Mouse (Mus musculus) bone marrow macrophage, adult 2 months (primary cell): ENCODE measurements around the gene Arfgap3. TPM values are rescaled to one million over a fixed set of nuclear protein-coding genes. Genes with fewer than 3 reads are reported as not detected.

ENCODE experiments used
- H3K27ac ChIP-seq: 2 replicates; pipeline ENCODE4 v1.5.1; 2012; ENCODE audit warnings: low read depth, low read length; ENCODE audit not compliant: insufficient read depth
- H3K4me1 ChIP-seq: 2 replicates; pipeline ENCODE4 v1.6.1; 2012; ENCODE audit warnings: low read length; ENCODE audit not compliant: control insufficient read depth, insufficient read depth
- H3K4me3 ChIP-seq: 2 replicates; pipeline ENCODE4 v1.5.1; 2012; ENCODE audit warnings: mild to moderate bottlenecking, low read length, moderate library complexity; ENCODE audit not compliant: insufficient read depth
- CTCF ChIP-seq: IDR thresholded peaks from 2 replicates; pipeline ENCODE4 v1.5.1; 2012; ENCODE audit warnings: low read depth, mild to moderate bottlenecking, low read length, moderate library complexity
- POLR2A ChIP-seq: IDR thresholded peaks from 2 replicates; pipeline ENCODE4 v1.6.1; 2012; ENCODE audit warnings: mild to moderate bottlenecking, low read depth, low read length, borderline replicate concordance
- polyA plus RNA-seq: library from polyadenylated mRNA; stranded (reverse); fragments of >200 nt; gene quantifications from 2 replicates; pipeline ENCODE4 v1.2.4, GENCODE M21; 2012; ENCODE audit not compliant: missing spikeins, insufficient read depth, insufficient read length

Arfgap3 gene
- polyA plus RNA-seq, 1 experiment = 27.8 TPM

- H3K4me3 ChIP-seq = no peak overlapping the region
- no peak for TF ChIP-seq POLR2A
- no peak for TF ChIP-seq CTCF
- peaks cover 42% of the 10 kb centered on the region for H3K4me1 ChIP-seq
Measured at GRCm38 (mm10) chr15:83296771-83297311, 53.2 kb downstream of the Arfgap3 start.

DNA sequence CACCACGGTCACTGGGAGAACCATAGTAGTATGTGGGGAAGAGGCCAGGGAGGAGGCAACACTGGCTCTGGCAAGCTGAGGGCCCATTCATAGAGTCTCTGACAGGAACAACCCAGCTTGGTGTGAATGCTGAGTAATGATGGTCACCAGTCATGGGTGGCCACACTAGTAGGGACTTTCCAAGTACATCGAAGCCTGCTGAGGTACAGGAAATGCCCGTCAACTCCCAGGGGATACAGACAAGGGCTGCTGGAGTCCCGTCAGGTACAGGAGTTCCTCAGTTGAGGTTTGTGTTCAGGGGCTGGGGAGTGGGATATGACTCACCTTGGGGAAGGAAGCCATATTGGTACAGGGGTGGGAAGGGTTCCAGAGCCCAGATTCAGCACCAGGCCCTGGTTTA is 54.0 kb downstream of the Arfgap3 start:
- H3K27ac ChIP-seq = no peak overlapping the region
- TF ChIP-seq POLR2A (no peak), CTCF (no peak)
- H3K4me1 ChIP-seq = peaks cover 42% of the 10 kb centered on the region
- H3K4me3 ChIP-seq = no peak overlapping the region

More at GRCm38 (mm10) chr15:83296771-83297311, 53.2 kb downstream of the Arfgap3 start:
- H3K27ac ChIP-seq = no peak overlapping the region

DNA sequence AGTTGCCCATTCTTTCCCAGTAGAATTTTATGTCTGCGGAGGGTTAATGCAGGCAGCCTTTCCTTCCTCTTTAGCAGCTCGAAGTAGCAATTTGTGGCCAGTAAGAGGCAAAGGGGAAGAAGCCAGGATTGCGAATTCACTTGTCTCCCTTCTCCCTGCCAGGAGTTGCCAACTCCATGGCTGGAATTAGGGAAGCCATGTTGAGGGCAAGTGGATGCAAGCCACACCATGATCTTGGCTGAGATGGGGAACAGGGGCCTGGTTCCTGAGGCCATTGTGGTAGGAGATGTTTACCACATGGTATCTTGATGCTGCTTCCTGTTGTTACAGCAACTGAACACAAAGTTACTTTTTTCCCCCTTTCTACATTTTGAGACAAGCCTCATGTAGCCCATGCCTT is 55.1 kb downstream of the Arfgap3 start:
- TF ChIP-seq CTCF = no peak
- no peak for TF ChIP-seq POLR2A
- Histone ChIP-seq H3K27ac (peak overlapping the region; percentile 69), H3K4me3 (no peak overlapping the region), H3K4me1 (peaks cover 42% of the 10 kb centered on the region)

DNA sequence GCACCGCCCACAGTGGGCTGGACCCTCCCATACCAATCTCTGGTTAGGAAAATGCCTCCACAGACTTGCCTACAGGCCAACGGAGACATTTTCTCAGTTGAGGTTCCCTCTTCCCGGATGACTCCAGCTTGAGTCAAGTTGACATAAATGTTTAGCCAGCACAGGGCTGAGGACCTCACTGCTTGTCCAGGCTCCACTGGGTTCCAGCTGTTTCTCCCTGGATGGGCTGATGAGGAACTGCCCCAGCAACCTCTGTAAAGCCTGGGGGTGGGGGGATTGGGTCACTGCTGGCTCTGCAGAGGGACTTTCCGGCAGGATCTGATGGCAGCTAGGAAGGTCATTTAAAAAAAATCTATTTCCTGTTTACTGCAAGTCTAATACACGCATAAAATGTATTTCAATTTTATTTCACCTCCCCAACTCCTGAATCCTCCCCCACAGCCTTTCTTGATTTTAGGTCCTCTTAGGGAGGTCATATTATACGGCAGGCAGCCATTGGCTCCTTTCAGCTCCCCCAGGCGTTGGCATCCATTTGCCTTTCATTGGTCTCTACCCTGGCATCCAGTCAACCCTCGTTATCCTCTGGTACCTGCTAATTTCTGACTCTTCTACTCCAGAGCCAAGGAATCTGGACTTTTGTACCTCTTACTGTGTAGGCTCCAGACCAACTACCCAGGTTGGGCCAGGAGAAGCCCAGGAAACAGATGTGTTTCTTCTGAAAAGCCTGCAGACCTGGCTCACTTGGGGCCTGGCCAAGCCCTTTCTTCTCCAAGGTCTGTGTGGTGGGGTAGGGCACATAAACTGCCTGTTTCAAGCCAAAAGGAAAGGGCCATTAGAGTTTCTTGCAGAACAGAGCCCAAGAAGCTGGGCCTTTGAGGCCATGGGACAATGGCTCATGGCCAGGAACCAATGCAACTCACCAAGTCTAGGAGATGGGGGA is 56.1 kb downstream of the Arfgap3 start:
- H3K27ac ChIP-seq = peak overlapping the region; percentile 69
- H3K4me1 ChIP-seq = peaks cover 42% of the 10 kb centered on the region
- TF ChIP-seq POLR2A (no peak), CTCF (no peak)
- H3K4me3 ChIP-seq = no peak overlapping the region

DNA sequence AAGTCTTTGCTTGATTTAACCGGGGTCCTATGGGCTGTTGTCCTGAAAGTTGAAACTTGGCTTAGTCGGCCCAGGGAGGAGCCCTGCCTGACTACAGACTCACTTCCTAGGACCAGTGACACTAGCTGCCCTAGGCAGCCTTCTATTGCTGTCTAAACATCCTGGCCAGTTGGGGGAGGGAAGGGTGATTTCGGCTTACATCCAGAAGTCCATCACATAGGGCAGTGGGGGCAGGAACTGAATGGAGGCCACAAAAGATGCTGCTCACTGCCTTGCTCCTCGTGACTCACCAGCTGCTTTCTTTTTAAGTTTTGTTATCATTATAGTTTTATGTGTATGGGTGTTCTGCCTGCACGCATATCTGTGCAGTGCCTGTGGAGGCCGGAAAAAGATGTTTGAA is 56.9 kb downstream of the Arfgap3 start:
- Histone ChIP-seq H3K4me3 (no peak overlapping the region), H3K27ac (peak overlapping the region; percentile 69; the same call in 1 of the 2 replicates), H3K4me1 (peaks cover 42% of the 10 kb centered on the region)
- TF ChIP-seq POLR2A (no peak), CTCF (no peak)

DNA sequence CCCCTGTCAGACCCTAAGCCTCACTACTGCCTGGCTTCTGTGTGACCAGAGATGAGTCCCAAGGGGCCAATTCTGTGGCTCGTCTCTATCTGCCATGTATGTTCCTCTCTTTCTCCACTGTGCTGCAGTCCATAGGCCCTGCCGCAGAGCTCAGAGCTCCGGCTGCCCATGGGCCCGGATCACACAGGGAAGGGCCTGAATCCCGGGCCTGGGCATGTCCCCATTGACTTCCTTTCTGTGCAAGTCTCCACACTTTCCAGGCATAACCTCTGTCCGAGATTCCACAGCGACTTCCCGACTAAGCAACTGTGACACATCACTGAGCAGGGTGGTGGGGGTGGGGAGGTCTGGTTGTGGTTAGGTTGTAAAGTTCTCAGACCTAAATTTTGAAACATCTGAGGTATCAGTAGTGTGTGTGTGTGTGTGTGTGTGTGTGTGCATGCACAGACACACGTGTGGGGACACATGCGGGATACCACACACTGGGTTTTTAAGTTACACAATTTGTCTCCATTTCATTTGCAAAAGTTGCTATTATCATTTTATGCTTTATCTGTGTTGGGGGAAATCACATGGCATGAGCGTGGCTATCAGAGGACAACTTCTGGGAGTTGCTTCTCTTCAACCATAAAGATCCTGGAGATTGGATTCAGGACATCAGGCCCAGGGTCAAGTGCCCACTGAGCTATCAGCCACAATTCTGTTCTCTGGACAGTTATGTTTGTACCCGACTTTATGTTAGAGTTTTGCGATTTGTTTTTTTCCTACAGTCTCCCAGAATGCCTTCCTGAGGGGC is 57.6 kb downstream of the Arfgap3 start:
- no peak overlapping the region for H3K4me3 ChIP-seq
- H3K4me1 ChIP-seq = peaks cover 42% of the 10 kb centered on the region
- no peak overlapping the region for H3K27ac ChIP-seq
- TF ChIP-seq POLR2A (no peak), CTCF (no peak)

GRCm38 (mm10) chr15:83290899-83291298 is 59.1 kb downstream of the Arfgap3 start:
- Histone ChIP-seq H3K4me3 (no peak overlapping the region), H3K4me1 (peaks cover 37% of the 10 kb centered on the region), H3K27ac (no peak overlapping the region)
- TF ChIP-seq POLR2A = no peak
- TF ChIP-seq CTCF = no peak

- TF ChIP-seq POLR2A = no peak
- TF ChIP-seq CTCF = no peak
Measured at GRCm38 (mm10) chr15:83284828-83285227, 65.2 kb downstream of the Arfgap3 start.

GRCm38 (mm10) chr15:83282397-83282796 is 67.7 kb downstream of the Arfgap3 start:
- TF ChIP-seq CTCF = no peak
- no peak for TF ChIP-seq POLR2A
- H3K27ac ChIP-seq = no peak overlapping the region

More at GRCm38 (mm10) chr15:83284828-83285227, 65.2 kb downstream of the Arfgap3 start:
- Histone ChIP-seq H3K27ac (no peak overlapping the region), H3K4me3 (no peak overlapping the region), H3K4me1 (no peaks in the 10 kb centered on the region)

DNA sequence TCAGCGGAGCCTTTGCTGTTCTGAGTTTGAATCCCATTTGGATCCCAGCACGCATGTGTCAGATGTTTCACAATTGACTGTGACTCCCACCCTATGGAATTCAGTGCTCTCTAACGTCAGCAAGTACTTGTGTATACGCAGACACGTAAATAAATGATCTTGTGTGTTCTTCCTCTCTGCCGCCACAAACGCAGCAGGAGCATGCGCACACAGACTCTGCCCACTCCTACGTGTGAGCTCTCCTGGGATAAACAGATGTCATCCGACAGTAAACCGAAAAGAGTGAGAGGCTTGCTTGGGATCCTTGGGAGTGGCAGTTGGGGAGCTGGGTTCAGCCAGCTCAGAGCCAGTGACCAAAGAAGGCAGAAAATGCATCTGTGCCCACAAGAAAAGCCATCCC is 68.7 kb downstream of the Arfgap3 start:
- Histone ChIP-seq H3K4me3 (no peak overlapping the region), H3K4me1 (no peaks in the 10 kb centered on the region), H3K27ac (no peak overlapping the region)
- TF ChIP-seq CTCF = no peak
- TF ChIP-seq POLR2A = no peak

More at GRCm38 (mm10) chr15:83282397-83282796, 67.7 kb downstream of the Arfgap3 start:
- Histone ChIP-seq H3K4me3 (no peak overlapping the region), H3K4me1 (no peaks in the 10 kb centered on the region)
